Mouse (Mus musculus): ENCODE measurements around the gene 1700003E16Rik.

1700003E16Rik gene

GRCm38 (mm10) chr6:83159456-83159855 lies 3.3 kb downstream of the 1700003E16Rik start:
- peak; percentile 69 for DNase-seq (ENCODE audit: low read depth, low spot score)

- DNase-seq (ENCODE audit: low read depth, low spot score): no peak
Observed at GRCm38 (mm10) chr6:83161442-83161841, 5.2 kb downstream of the 1700003E16Rik start.

- DNase-seq (ENCODE audit: low read depth, low spot score): no peak
Observed at GRCm38 (mm10) chr6:83161921-83162641, 5.9 kb downstream of the 1700003E16Rik start.

- DNase-seq (ENCODE audit: low read depth, low spot score): peak; percentile 78
Observed at GRCm38 (mm10) chr6:83162701-83163100, 6.5 kb downstream of the 1700003E16Rik start.

- no peak for DNase-seq (ENCODE audit: low read depth, low spot score)
Observed at GRCm38 (mm10) chr6:83165026-83165606, 8.9 kb downstream of the 1700003E16Rik start.

GRCm38 (mm10) chr6:83165607-83166242 lies 9.5 kb downstream of the 1700003E16Rik start, which contains the start of gene Dctn1:
TSS of gene Dctn1 (plus strand) at chr6:83165920.
- DNase-seq (ENCODE audit: low read depth, low spot score): peak; percentile 93

- no peak for DNase-seq (ENCODE audit: low read depth, low spot score)
Observed at GRCm38 (mm10) chr6:83166243-83166630, 10.0 kb downstream of the 1700003E16Rik start.

- no peak for DNase-seq (ENCODE audit: low read depth, low spot score)
Observed at GRCm38 (mm10) chr6:83169872-83170271, 13.7 kb downstream of the 1700003E16Rik start.

- DNase-seq (ENCODE audit: low read depth, low spot score): no peak
Observed at GRCm38 (mm10) chr6:83171063-83171462, 14.9 kb downstream of the 1700003E16Rik start.

- no peak for DNase-seq (ENCODE audit: low read depth, low spot score)
Observed at GRCm38 (mm10) chr6:83172240-83172920, 16.2 kb downstream of the 1700003E16Rik start.

- no peak for DNase-seq (ENCODE audit: low read depth, low spot score)
Observed at GRCm38 (mm10) chr6:83175996-83176395, 19.8 kb downstream of the 1700003E16Rik start.

GRCm38 (mm10) chr6:83179390-83180117 lies 23.4 kb downstream of the 1700003E16Rik start:
- DNase-seq (ENCODE audit: low read depth, low spot score): no peak

GRCm38 (mm10) chr6:83180605-83181004 lies 24.4 kb downstream of the 1700003E16Rik start:
- DNase-seq (ENCODE audit: low read depth, low spot score): no peak

- no peak for DNase-seq (ENCODE audit: low read depth, low spot score)
Observed at GRCm38 (mm10) chr6:83184858-83185435, 28.7 kb downstream of the 1700003E16Rik start.

GRCm38 (mm10) chr6:83185895-83186861 lies 30.0 kb downstream of the 1700003E16Rik start:
- peak; percentile 63 for DNase-seq (ENCODE audit: low read depth, low spot score)

GRCm38 (mm10) chr6:83186946-83187345 lies 30.7 kb downstream of the 1700003E16Rik start:
- DNase-seq (ENCODE audit: low read depth, low spot score): no peak

GRCm38 (mm10) chr6:83193571-83193970 lies 37.4 kb downstream of the 1700003E16Rik start:
- no peak for DNase-seq (ENCODE audit: low read depth, low spot score)

GRCm38 (mm10) chr6:83197345-83198004 lies 41.3 kb downstream of the 1700003E16Rik start:
- no peak for DNase-seq (ENCODE audit: low read depth, low spot score)

- no peak for DNase-seq (ENCODE audit: low read depth, low spot score)
Observed at GRCm38 (mm10) chr6:83203320-83203719, 47.1 kb downstream of the 1700003E16Rik start.
